Mouse (Mus musculus) midbrain, embryonic 13.5 days (tissue): ENCODE data around the gene Ccl25. TPM values are rescaled to one million over a fixed set of nuclear protein-coding genes. Genes with fewer than 3 reads are reported as not detected.

Experiments
- ATAC-seq: fragments of 200-750 bp; cut with Nextera tagmentation; 2 replicates; pipeline ENCODE4 v1.8.0; 2017; ENCODE audit warnings: mild to moderate bottlenecking, moderate TSS enrichment, moderate library complexity
- H3K27ac ChIP-seq: fragments of 300-500 bp; sonication (generic); 2 replicates; pipeline ENCODE4 v1.5.1; 2015; ENCODE audit warnings: inconsistent platforms, mild to moderate bottlenecking, moderate library complexity
- H3K27me3 ChIP-seq: fragments of 300-500 bp; sonication (generic); 2 replicates; pipeline ENCODE4 v1.6.1; 2015; ENCODE audit warnings: mild to moderate bottlenecking, inconsistent platforms
- H3K36me3 ChIP-seq: fragments of 300-500 bp; sonication (generic); 2 replicates; pipeline ENCODE4 v1.6.1; 2015; ENCODE audit warnings: mild to moderate bottlenecking, inconsistent platforms
- H3K4me1 ChIP-seq: fragments of 300-500 bp; sonication (generic); replicated peaks from 2 replicates; pipeline ENCODE4 v1.6.1; 2015; ENCODE audit warnings: inconsistent platforms
- H3K4me2 ChIP-seq: fragments of 300-500 bp; sonication (generic); replicated peaks from 2 replicates; pipeline ENCODE4 v1.6.1; 2015; ENCODE audit warnings: moderate library complexity, mild to moderate bottlenecking, inconsistent platforms
- H3K4me3 ChIP-seq: fragments of 300-500 bp; sonication (generic); replicated peaks from 2 replicates; pipeline ENCODE4 v1.5.1; 2015; ENCODE audit warnings: mild to moderate bottlenecking, inconsistent platforms
- H3K9ac ChIP-seq: fragments of 300-500 bp; sonication (generic); replicated peaks from 2 replicates; pipeline ENCODE4 v1.6.1; 2015; ENCODE audit warnings: mild to moderate bottlenecking, inconsistent platforms
- H3K9me3 ChIP-seq: fragments of 300-500 bp; sonication (generic); 2 replicates; pipeline ENCODE4 v1.6.1; 2016; ENCODE audit warnings: mild to moderate bottlenecking, inconsistent platforms
- WGBS: fragments of 180-500 bp; shearing (Covaris S2); methylation state at CpG from one replicate; pipeline ENCODE4 v1.1.7; 2015; 5-methylcytosine and 5-hydroxymethylcytosine counted together
- polyA plus RNA-seq: library from polyadenylated mRNA; unstranded; fragments of >200 nt; fragmentation: Nextera tagmentation; extraction: Ambion mirVana; gene quantifications from 2 replicates; pipeline ENCODE4 v1.2.1, GENCODE M21; 2015

Gene Ccl25
- polyA plus RNA-seq, result 20.0 and 23.2 TPM in 2 replicates

DNA sequence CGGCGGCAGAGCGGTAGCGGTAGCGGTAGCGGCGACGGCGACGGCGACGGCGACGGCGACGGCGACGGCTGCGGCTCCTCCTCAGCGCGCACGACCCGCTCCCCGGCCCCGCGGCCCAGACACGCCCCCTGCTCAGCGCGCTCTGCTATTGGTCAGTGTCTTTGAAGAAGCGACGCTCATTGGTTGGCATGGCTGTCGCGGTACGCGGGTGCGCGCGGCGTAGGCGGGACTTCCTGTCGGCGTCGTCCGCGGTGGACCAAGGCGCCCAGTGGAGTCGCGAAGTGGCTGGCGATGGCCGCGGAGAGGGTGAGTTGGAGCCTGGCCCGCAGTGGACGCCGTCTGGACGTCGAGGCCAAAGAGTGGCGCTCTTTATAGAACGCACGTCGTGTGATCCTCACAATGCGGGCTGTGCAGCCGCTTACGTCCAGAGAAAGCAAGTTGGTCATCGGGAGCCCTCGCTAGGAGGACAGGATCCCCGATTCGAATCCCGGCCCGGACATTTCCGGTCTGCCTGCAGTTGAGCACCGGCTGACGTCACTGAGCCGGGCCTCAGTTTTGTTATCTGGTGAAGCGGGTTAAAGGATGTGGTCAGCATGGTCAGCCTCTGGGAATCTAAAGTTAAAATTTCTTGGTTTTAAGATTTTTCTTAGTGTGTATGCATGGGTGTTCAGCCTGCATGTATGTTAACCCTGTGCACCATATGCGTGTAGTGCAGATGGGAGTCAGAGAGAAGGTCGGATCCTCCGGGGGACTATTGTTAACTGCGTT is at the start of gene Ccl25, which contains the start of gene Elavl1:
Ccl25 (plus strand) TSS at position 228 of the 768 bp plus-strand sequence.
Elavl1 (minus strand) TSS at position 431 of the 768 bp plus-strand sequence.
- WGBS, result 1% methylated on average over 75 of the region's 78 CpGs
- H3K36me3 ChIP-seq, result peaks cover 42% of the 10 kb centered on the region
- H3K9ac ChIP-seq, result peak within 1 kb of the TSS; percentile 99
- H3K9me3 ChIP-seq, result no peaks in the 10 kb centered on the region
- peak within 1 kb of the TSS; percentile 99 for H3K4me3 ChIP-seq
- H3K27me3 ChIP-seq, result no peaks in the 10 kb centered on the region
- peaks cover 49% of the 10 kb centered on the region for H3K4me1 ChIP-seq
- H3K27ac ChIP-seq, result peak within 1 kb of the TSS; percentile 91
- ATAC-seq, result peak; percentile 98
- H3K4me2 ChIP-seq, result peak within 1 kb of the TSS; percentile 97

DNA sequence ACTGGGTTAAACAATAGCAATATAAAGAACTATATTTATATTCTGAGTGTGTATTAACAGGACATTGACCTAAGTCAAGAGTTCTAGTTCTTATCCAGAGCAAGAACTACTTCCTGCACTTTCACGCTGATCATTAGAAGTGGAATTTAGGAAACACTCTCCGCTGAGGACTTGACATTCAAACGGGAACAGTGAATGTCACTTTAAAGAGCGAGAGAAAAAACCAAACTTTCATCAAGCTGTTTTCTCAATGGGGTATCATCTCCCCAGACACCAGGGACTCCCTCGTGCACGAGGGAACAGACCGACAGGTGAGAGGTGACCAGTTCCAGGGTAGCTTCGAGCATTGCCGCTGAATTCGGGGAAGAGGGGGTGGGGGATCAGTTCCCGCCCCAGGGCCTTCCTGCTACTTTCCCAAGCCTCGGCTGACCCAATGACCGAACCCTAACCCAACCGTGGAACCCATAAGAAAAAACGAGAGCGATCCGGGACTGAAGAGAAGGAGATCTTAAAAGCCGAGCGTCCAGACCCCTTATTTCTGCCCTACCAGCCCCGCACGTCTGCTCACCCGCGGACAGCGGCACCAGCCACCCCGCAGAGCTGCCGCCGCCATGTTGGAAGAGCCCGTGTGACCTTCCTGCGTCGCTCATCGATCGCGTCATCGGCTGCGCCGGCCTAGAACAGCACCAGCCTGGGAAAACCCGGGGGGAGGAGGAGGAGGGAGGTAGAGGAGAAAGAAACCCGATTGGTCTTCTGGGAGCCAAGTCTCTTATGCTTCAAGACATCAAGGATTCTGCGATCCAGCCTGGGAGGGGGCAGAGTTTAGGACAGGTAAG is 49.5 kb upstream of the Ccl25 start, which contains the start of gene Timm44:
Timm44 (minus strand) TSS at position 639 of the 836 bp plus-strand sequence.
- under 1% methylated on average over 39 of the region's 39 CpGs for WGBS
- H3K4me1 ChIP-seq, result peaks cover 19% of the 10 kb centered on the region

DNA sequence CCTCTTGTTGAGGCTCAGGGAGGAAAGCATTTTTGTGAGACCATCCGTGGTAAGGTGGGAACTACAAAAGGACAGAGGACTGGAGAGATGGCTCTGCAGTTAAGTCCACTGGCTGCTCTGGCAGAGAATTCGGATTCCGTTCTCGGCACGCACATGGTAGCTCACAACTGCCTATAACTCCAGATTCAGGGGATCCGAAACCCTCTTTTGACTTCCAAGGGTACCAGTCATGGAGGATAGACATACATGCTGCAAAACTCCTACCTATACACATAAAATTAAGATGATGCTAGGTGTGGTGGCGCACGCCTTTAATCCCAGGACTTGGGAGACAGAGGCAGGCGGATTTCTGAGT is 48.9 kb upstream of the Ccl25 start:
- Histone ChIP-seq H3K36me3 (peaks cover 26% of the 10 kb centered on the region), H3K4me3 (peak overlapping the region; percentile 74), H3K27me3 (no peaks in the 10 kb centered on the region), H3K27ac (peak overlapping the region; percentile 76), H3K9ac (peak overlapping the region; percentile 74; the same call in 1 of the 2 replicates), H3K4me1 (peaks cover 19% of the 10 kb centered on the region), H3K4me2 (peak overlapping the region; percentile 81), H3K9me3 (no peaks in the 10 kb centered on the region)
- no peak for ATAC-seq
- 25% methylated on average over 9 of the region's 9 CpGs for WGBS

More for the DNA sequence above, 49.5 kb upstream of the Ccl25 start, which contains the start of gene Timm44:
- peak within 1 kb of the TSS; percentile 74 for H3K9ac ChIP-seq
- no peaks in the 10 kb centered on the region for H3K27me3 ChIP-seq
- peaks cover 26% of the 10 kb centered on the region for H3K36me3 ChIP-seq
- peak within 1 kb of the TSS; percentile 74 for H3K4me3 ChIP-seq
- ATAC-seq, result peak; percentile 96
- no peaks in the 10 kb centered on the region for H3K9me3 ChIP-seq
- H3K27ac ChIP-seq, result peak within 1 kb of the TSS; percentile 76
- H3K4me2 ChIP-seq, result peak within 1 kb of the TSS; percentile 81

DNA sequence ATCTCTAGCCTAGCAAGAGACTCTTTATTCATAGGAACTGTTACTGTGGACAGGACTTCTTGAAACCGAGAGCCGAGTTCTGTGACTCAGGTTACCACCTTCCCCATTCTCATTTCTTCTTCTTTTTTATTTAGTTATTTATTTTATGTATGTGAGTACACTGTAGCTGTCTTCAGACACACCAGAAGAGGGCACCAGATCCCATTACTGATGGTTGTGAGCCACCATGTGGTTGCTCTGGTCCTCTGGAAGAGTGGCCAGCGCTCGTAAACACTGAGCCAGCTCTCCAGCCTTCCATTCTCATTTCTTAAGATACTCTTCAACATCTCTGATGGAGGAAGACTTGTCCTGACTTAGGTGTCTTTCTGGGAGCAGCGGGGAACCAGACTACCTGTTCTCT is 32.3 kb upstream of the Ccl25 start:
- Histone ChIP-seq H3K27ac (no peak overlapping the region), H3K9ac (no peak overlapping the region), H3K4me3 (no peak overlapping the region), H3K36me3 (peaks cover 76% of the 10 kb centered on the region), H3K4me2 (no peak overlapping the region), H3K9me3 (no peaks in the 10 kb centered on the region), H3K27me3 (no peaks in the 10 kb centered on the region), H3K4me1 (no peaks in the 10 kb centered on the region)
- WGBS, result 95% methylated on average over 5 of the region's 5 CpGs
- ATAC-seq, result no peak

DNA sequence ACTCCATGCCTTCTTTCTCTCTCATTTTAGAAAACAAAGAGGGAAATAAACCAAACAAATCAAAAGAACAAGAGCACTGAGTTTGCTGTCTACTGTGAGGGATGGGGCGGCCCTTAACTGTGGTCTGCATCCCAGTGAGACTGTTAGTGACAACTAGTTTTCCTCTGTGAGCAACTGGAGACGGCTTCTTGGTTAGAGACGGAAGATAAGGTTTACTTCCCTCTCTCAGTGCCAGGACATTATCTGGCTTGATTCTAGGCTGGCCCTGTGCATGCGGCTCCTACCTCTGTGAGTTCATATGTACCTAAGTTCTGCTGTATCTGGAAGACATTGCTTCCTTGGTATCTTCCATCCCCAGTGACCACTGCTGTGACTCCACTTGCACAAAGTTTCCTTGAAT is 27.2 kb upstream of the Ccl25 start:
- Histone ChIP-seq H3K4me1 (no peaks in the 10 kb centered on the region), H3K36me3 (peaks cover 82% of the 10 kb centered on the region), H3K27ac (no peak overlapping the region), H3K9me3 (no peaks in the 10 kb centered on the region), H3K27me3 (no peaks in the 10 kb centered on the region), H3K4me2 (no peak overlapping the region), H3K9ac (no peak overlapping the region), H3K4me3 (no peak overlapping the region)
- 97% methylated on average over 4 of the region's 4 CpGs for WGBS
- ATAC-seq, result no peak

DNA sequence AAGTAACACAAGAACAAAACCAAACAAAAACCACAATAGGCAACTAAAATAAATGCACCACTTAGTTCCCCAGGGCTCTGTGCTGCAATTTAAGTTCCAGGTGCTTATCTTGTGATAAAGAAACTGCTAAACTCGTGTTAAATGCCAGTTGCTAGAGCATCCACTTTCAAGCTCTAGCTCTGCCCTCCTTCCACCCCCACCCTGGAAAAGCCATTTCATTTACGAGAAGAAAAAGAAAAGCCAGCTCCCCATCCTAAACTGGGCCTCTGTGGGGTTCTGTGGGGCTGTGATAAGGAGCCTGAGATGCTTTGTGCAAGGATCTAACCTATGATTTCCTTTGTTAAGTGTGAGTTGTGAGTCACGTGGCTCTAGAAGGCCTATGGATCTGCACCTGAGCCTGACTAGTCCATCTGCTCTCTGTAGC is 20.9 kb upstream of the Ccl25 start:
- H3K27me3 ChIP-seq, result no peaks in the 10 kb centered on the region
- ATAC-seq, result no peak
- H3K9me3 ChIP-seq, result no peaks in the 10 kb centered on the region
- H3K27ac ChIP-seq, result no peak overlapping the region
- no peak overlapping the region for H3K4me2 ChIP-seq
- 90% methylated on average over 3 of the region's 3 CpGs for WGBS
- no peaks in the 10 kb centered on the region for H3K4me1 ChIP-seq
- no peak overlapping the region for H3K4me3 ChIP-seq
- H3K9ac ChIP-seq, result no peak overlapping the region
- peaks cover 97% of the 10 kb centered on the region for H3K36me3 ChIP-seq

DNA sequence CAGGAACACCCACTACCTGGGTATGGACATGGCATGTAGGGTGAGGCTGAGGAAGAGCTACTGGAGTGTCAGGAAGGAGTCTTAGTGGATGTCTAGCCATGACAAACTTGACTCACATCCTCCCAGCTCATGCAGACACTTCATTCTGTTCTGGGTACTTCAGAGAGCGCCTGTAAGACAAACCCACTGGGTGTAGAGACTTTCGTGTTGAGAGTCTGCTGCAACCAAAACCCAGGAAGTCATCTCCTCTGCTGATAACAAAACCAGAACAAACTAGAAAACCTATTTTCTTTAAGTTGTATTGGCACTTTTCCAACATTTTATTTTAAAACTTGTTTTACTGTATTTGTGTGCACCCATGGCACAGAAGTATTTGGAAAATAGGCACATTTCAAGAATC is 19.2 kb upstream of the Ccl25 start:
- H3K27ac ChIP-seq, result no peak overlapping the region
- no peak overlapping the region for H3K4me3 ChIP-seq
- H3K9me3 ChIP-seq, result no peaks in the 10 kb centered on the region
- no peak for ATAC-seq
- no peak overlapping the region for H3K9ac ChIP-seq
- H3K4me1 ChIP-seq, result no peaks in the 10 kb centered on the region
- peaks cover 98% of the 10 kb centered on the region for H3K36me3 ChIP-seq
- no peaks in the 10 kb centered on the region for H3K27me3 ChIP-seq
- WGBS, result 96% methylated on average over 2 of the region's 2 CpGs
- no peak overlapping the region for H3K4me2 ChIP-seq

- no peak for ATAC-seq
- no peaks in the 10 kb centered on the region for H3K27me3 ChIP-seq
- no peak overlapping the region for H3K9ac ChIP-seq
- H3K4me1 ChIP-seq, result no peaks in the 10 kb centered on the region
- H3K9me3 ChIP-seq, result no peaks in the 10 kb centered on the region
- no peak overlapping the region for H3K27ac ChIP-seq
- no peak overlapping the region for H3K4me2 ChIP-seq
- peaks cover 45% of the 10 kb centered on the region for H3K36me3 ChIP-seq
- no peak overlapping the region for H3K4me3 ChIP-seq
These were observed 12.9 kb upstream of the Ccl25 start for GRCm38 (mm10) chr8:4312104-4312503.

DNA sequence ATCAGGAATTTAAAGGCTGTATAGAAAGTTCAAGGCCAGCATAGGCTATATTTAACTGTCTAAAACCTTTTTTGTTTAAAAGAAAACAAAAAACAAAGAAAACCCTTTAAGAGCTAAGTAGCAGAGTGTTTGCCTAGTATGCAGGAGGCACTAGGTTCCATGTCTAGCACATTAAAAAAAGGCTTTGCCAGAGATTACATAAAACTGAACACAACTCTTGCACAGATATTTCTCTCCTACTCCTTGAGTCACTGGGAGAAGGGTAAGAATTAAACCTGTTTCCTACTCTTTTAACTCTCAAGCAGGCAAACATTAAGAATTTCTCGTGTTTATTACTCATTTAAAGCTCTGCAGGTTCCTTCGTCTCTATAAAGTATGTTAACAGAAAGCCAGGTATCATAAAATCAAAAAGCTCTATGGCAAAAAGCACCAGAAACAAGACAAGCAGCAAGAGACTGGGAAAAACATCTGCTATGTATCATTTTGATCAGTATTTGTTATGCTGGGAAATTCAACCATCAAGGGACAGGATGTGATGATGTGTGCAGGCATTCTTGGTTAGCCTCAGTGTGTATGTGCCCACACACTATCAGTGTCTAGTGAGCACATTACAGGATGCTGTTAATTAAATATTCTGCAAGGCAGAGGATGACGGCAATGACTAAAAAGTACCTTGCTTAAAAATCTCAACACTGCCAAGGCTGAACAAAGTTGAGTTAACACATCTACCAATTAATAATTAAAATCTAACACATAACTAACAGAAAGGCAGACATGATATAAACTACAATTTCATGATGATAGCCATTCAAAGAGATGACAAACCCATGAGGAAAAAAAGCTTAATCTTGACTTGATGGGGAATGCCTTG is 11.5 kb upstream of the Ccl25 start:
- Histone ChIP-seq H3K27me3 (no peaks in the 10 kb centered on the region), H3K36me3 (peaks cover 31% of the 10 kb centered on the region), H3K9ac (no peak overlapping the region), H3K4me1 (no peaks in the 10 kb centered on the region), H3K9me3 (no peaks in the 10 kb centered on the region), H3K4me2 (no peak overlapping the region), H3K27ac (no peak overlapping the region), H3K4me3 (no peak overlapping the region)
- ATAC-seq, result no peak
- WGBS, result 83% methylated on average over 3 of the region's 3 CpGs

DNA sequence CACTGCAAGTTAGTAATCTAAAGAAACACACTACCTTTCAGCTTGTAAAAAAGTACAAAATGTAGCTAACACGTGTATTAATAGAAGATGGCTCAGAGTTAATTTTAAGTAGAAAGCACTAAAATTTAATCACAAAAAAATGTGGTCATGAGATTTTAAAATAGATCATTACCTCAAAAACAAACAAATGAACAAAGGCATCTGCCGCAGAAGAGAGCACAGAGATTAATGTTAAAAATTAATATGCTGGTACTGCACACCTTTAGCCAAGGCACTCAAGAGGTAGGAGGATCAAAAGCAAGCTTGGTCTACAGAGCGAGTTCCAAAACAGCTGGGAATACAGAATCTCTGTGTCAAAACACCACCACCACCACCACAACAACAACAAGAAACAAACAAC is 10.2 kb upstream of the Ccl25 start:
- Histone ChIP-seq H3K4me2 (no peak overlapping the region), H3K9me3 (no peaks in the 10 kb centered on the region), H3K36me3 (peaks cover 17% of the 10 kb centered on the region), H3K4me1 (no peaks in the 10 kb centered on the region), H3K27ac (no peak overlapping the region), H3K9ac (no peak overlapping the region), H3K4me3 (no peak overlapping the region), H3K27me3 (no peaks in the 10 kb centered on the region)
- no peak for ATAC-seq
- 91% methylated on average over 3 of the region's 3 CpGs for WGBS

GRCm38 (mm10) chr8:4318124-4318523 is 6.9 kb upstream of the Ccl25 start:
- H3K9me3 ChIP-seq, result no peaks in the 10 kb centered on the region
- H3K4me1 ChIP-seq, result peaks cover 28% of the 10 kb centered on the region
- no peak overlapping the region for H3K4me2 ChIP-seq
- ATAC-seq, result no peak
- no peak overlapping the region for H3K9ac ChIP-seq
- no peak overlapping the region for H3K4me3 ChIP-seq
- H3K27ac ChIP-seq, result no peak overlapping the region
- no peaks in the 10 kb centered on the region for H3K27me3 ChIP-seq
- 94% methylated on average over 5 of the region's 5 CpGs for WGBS
- peaks cover 22% of the 10 kb centered on the region for H3K36me3 ChIP-seq
